Mouse (Mus musculus) kidney, adult 2 months (tissue): Measurements from ENCODE around the gene Slc25a15.

Experiments used
- CTCF ChIP-seq: fragments of 200-500 bp; conservative IDR thresholded peaks from 2 replicates; pipeline ENCODE4 v1.5.1; 2011; ENCODE audit warnings: low read depth, mild to moderate bottlenecking, control low read depth, low read length, moderate library complexity, mixed read lengths; ENCODE audit not compliant: insufficient read depth, insufficient read length
- POLR2A ChIP-seq: fragments of 200-500 bp; IDR thresholded peaks from one replicate; pipeline ENCODE4 v1.6.1; 2011; ENCODE audit warnings: low read depth, low read length, control low read depth

GRCm38 (mm10) chr8:22395256-22395655 lies 3.1 kb downstream of the Slc25a15 start:
- TF ChIP-seq CTCF (no peak), POLR2A (no peak)
